Mouse (Mus musculus) kidney, postnatal 0 days (tissue): ENCODE results near the gene Macrod1. TPM values are rescaled to one million over a fixed set of nuclear protein-coding genes. Genes with fewer than 3 reads are reported as not detected.

ENCODE experiments used
- ATAC-seq: fragments of 200-750 bp; cut with Nextera tagmentation; replicated peaks from 2 replicates; pipeline ENCODE4 v1.8.0; 2017; ENCODE audit warnings: low read depth, moderate number of reproducible peaks, moderate TSS enrichment, moderate library complexity; ENCODE audit not compliant: low FRiP score
- DNase-seq: peaks from one replicate; pipeline ENCODE4 v3.0.0-alpha.2; 2016; ENCODE audit warnings: low spot score
- H3K27ac ChIP-seq: fragments of 300-500 bp; sonication (generic); 2 replicates; pipeline ENCODE4 v1.5.1; 2014; ENCODE audit warnings: mild to moderate bottlenecking
- H3K27me3 ChIP-seq: fragments of 300-500 bp; sonication (generic); 2 replicates; pipeline ENCODE4 v1.6.1; 2014; ENCODE audit warnings: low read length, mixed read lengths; ENCODE audit not compliant: insufficient read depth
- H3K36me3 ChIP-seq: fragments of 300-500 bp; sonication (generic); 2 replicates; pipeline ENCODE4 v1.6.1; 2014; ENCODE audit warnings: low read length, mixed read lengths; ENCODE audit not compliant: insufficient read depth
- H3K4me1 ChIP-seq: fragments of 300-500 bp; sonication (generic); replicated peaks from 2 replicates; pipeline ENCODE4 v1.6.1; 2014; ENCODE audit warnings: antibody characterized with exemption, low read length, mixed read lengths; ENCODE audit not compliant: insufficient read depth
- H3K4me2 ChIP-seq: fragments of 300-500 bp; sonication (generic); 2 replicates; pipeline ENCODE4 v1.6.1; 2014; ENCODE audit warnings: mild to moderate bottlenecking, low read length, moderate library complexity, mixed read lengths
- H3K4me3 ChIP-seq: fragments of 300-500 bp; sonication (generic); replicated peaks from 2 replicates; pipeline ENCODE4 v1.5.1; 2014; ENCODE audit warnings: low read depth, low read length
- H3K9ac ChIP-seq: fragments of 300-500 bp; sonication (generic); 2 replicates; pipeline ENCODE4 v1.6.1; 2014; ENCODE audit warnings: low read depth, low read length
- H3K9me3 ChIP-seq: fragments of 300-500 bp; sonication (generic); replicated peaks from 2 replicates; pipeline ENCODE4 v1.6.1; 2016; ENCODE audit warnings: low read length, inconsistent platforms, mixed read lengths
- CTCF ChIP-seq: IDR thresholded peaks from 2 replicates; pipeline ENCODE4 v1.5.1; 2016; ENCODE audit warnings: antibody characterized with exemption, low read depth, mild to moderate bottlenecking, moderate library complexity
- WGBS: fragments of 180-500 bp; shearing (Covaris S2); extraction: QIAGEN DNeasy Blood & Tissue Kit; methylation state at CpG from one replicate; pipeline ENCODE4 v1.1.7; 2014; 5-methylcytosine and 5-hydroxymethylcytosine counted together
- polyA plus RNA-seq: library from polyadenylated mRNA; unstranded; fragments of >200 nt; fragmentation: Nextera tagmentation; extraction: Ambion mirVana; gene quantifications from 2 replicates; pipeline ENCODE4 v1.2.1, GENCODE M21; 2015

Macrod1 gene
- polyA plus RNA-seq, 1 experiment from 2014 or later, result 35.5 TPM

DNA sequence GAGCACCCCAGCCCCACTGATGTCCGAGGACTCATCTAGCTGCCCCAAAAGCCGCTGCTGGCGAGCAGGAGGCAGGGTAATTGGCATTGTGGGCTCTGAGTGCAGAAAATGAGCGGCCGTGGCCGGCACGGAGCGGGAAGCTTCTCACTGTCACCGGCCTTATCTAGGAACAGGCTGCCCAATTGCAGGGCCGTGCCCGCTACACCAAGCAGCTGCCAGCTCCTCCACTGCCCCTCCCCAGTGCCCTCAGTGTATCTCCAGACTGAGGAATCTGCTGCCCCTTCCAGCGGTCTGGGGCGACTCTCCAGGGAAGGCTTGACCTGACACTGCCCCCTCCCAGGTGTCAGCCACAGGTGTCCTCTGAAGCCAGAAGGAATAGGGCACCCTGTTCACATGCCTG lies 89.8 kb downstream of the Macrod1 start:
- 78% methylated on average over 13 of the region's 13 CpGs for WGBS
- TF ChIP-seq CTCF, result no peak

DNA sequence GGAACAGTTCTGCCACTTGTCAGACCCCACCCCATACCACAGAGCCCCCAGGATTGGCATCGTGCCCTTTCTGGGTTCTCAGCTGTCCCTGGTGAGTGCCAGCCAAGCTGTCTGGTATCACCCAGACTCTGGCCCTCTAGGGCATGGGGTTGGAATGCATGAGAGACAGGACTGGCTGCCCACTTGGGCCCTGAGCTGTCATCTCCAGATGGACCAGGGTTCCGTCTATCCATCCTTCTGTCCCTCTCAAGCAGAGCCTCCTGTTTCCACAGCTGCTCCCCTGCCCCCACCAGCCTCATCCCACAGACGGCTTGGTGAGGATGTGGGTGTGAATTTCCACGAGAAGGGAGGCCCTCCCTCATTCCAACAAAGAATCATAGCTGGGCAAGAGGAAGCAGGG lies 91.5 kb downstream of the Macrod1 start:
- Histone ChIP-seq H3K27me3 (peaks cover 17% of the 10 kb centered on the region), H3K4me3 (no peak overlapping the region), H3K4me1 (peaks cover 24% of the 10 kb centered on the region), H3K36me3 (no peaks in the 10 kb centered on the region), H3K27ac (no peak overlapping the region), H3K4me2 (no peak overlapping the region), H3K9ac (no peak overlapping the region), H3K9me3 (no peaks in the 10 kb centered on the region)
- no peak for DNase-seq
- TF ChIP-seq CTCF, result no peak
- 48% methylated on average over 4 of the region's 4 CpGs for WGBS
- ATAC-seq, result no peak

More for the DNA sequence above, 89.8 kb downstream of the Macrod1 start:
- Histone ChIP-seq H3K27ac (no peak overlapping the region), H3K4me3 (no peak overlapping the region), H3K4me2 (no peak overlapping the region), H3K27me3 (peaks cover 17% of the 10 kb centered on the region), H3K4me1 (peaks cover 32% of the 10 kb centered on the region), H3K36me3 (no peaks in the 10 kb centered on the region), H3K9ac (no peak overlapping the region), H3K9me3 (no peaks in the 10 kb centered on the region)
- ATAC-seq (no peak), DNase-seq (no peak)

DNA sequence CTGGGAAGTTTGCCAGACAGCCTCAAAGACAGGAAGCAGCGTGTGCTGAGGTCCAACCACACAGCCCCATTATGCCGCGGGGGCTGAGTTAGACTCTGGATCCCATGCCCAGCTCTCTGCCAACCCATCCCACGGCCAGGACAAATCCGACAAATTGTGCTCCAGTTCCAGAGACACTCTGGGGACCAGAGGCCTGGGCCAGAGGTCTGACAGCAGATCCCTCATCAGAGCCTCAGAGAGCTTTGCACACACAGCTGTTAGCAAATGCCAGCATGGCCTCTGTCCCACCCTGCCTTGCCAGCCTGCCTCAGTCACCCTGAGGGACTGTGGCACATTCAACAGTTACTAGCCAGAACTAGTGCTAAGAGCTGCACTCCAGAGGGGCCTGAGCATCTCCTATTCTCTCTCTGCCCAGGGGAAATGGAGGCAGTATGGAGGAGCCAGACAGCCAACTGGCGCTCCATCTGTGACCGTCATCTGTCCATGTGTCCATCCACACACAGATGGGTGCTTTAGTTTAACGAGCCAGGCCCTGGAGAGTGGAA lies 92.0 kb downstream of the Macrod1 start:
- ATAC-seq, result no peak
- Histone ChIP-seq H3K36me3 (no peaks in the 10 kb centered on the region), H3K9me3 (no peaks in the 10 kb centered on the region), H3K4me2 (no peak overlapping the region), H3K27ac (no peak overlapping the region), H3K4me1 (peaks cover 21% of the 10 kb centered on the region), H3K9ac (no peak overlapping the region), H3K4me3 (no peak overlapping the region), H3K27me3 (peaks cover 17% of the 10 kb centered on the region)
- 65% methylated on average over 8 of the region's 8 CpGs for WGBS
- TF ChIP-seq CTCF, result no peak
- no peak for DNase-seq

DNA sequence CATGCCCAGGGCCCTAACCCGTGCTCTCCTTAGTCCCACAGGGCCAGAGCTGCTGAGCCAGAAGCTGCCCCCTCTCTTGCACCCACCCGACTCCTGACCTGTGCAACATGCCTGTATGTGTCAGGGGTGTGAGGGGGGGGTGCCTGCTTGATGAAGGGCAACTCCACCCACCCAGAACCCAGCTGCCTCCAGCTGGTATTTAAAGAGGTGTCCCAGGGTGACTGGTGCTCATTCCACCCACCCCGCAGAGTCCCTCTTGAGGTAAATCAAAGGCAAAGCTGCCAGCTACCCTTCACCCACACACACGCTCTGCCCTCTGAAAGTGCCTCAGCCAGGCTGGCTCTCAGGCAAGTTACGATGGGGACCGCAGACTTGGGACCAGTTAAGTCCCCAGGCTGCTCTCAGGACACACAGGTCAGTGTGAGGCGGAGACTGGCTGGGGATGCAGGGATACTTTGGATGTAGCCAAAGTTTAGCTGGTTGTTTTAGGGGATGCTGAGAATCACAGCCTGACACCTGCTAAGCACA lies 92.6 kb downstream of the Macrod1 start:
- H3K4me3 ChIP-seq, result no peak overlapping the region
- H3K4me2 ChIP-seq, result no peak overlapping the region
- H3K4me1 ChIP-seq, result peaks cover 16% of the 10 kb centered on the region
- no peak overlapping the region for H3K9ac ChIP-seq
- H3K27ac ChIP-seq, result no peak overlapping the region
- peaks cover 17% of the 10 kb centered on the region for H3K27me3 ChIP-seq
- no peak for DNase-seq
- TF ChIP-seq CTCF, result no peak
- no peak for ATAC-seq
- H3K36me3 ChIP-seq, result no peaks in the 10 kb centered on the region
- H3K9me3 ChIP-seq, result no peaks in the 10 kb centered on the region
- 65% methylated on average over 7 of the region's 7 CpGs for WGBS

DNA sequence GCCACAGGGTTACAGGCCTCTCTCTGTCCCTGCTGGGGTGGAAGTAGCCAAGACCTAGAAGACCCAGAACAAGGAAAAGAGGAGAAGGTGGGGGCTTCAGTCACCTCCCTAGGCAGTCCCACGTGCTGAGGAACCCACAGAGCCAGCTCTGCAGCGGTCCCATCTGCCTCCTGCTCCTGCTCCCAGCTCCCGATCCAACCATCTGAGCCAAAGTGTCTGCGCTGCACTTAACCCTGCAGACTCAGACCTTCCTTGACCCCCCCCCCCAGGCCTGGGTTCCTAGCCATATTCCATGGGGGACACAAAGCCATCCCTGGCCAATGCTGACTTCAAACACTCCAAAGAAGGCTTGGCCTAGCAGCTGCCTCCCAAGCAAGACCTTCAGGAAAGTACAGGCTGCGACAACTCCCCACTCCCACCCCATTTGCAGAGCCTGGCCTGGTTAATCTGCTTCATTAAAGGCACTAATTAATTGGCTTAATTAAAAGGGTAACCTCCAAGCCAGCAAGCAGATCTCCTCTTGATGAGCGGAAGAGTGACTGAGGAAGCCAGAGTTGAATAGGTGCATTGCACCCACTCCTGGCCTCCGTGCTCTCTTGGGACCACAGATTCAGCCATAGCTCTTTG lies 94.8 kb downstream of the Macrod1 start:
- H3K9ac ChIP-seq, result no peak overlapping the region
- DNase-seq, result no peak
- H3K4me2 ChIP-seq, result no peak overlapping the region
- WGBS, result 87% methylated on average over 7 of the region's 7 CpGs
- no peaks in the 10 kb centered on the region for H3K36me3 ChIP-seq
- H3K4me3 ChIP-seq, result no peak overlapping the region
- no peaks in the 10 kb centered on the region for H3K9me3 ChIP-seq
- no peak overlapping the region for H3K27ac ChIP-seq
- H3K4me1 ChIP-seq, result peaks cover 14% of the 10 kb centered on the region
- ATAC-seq, result no peak
- peaks cover 5% of the 10 kb centered on the region; the same call in 1 of the 2 replicates for H3K27me3 ChIP-seq
- TF ChIP-seq CTCF, result no peak

DNA sequence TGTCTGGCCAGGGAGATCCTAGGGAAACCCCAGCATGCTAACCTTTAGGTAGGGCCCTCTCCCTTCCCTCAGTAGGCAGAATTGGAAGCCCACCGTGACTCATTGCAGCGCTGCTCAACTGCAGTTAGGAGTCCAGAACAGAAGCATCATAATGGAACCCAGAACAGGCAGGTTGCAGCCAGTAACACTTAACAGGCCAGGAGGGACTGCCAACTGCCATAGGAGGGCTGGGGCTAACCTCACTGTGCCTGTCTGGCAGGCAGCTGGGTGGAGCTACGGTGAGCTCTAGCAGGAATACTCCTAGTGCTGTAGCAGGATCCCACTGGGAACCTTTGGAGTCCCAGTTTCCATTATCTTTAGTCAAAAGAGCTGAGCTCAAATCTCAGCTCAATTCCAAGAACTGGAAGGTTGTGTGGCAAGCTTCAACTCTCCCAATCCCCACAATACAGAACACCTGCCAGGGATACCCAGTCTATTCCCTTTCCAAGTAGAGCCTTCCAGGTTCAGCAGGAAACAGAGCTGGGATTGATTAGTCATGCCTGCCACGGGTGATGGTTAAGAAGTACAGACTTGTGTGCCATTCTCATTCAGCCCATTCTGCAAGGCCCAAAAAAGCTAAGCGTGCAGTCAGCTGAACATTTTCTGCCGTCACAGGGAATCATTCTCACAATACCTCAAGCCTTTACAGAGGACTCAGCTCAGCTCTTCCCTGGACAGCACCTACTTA lies 95.5 kb downstream of the Macrod1 start:
- Histone ChIP-seq H3K9me3 (no peaks in the 10 kb centered on the region), H3K4me2 (no peak overlapping the region), H3K36me3 (no peaks in the 10 kb centered on the region), H3K4me3 (no peak overlapping the region), H3K27ac (no peak overlapping the region), H3K9ac (no peak overlapping the region), H3K27me3 (peaks cover under 1% of the 10 kb centered on the region; the same call in 1 of the 2 replicates), H3K4me1 (peaks cover 16% of the 10 kb centered on the region)
- ATAC-seq, result no peak
- WGBS, result 87% methylated on average over 6 of the region's 6 CpGs
- no peak for TF ChIP-seq CTCF
- DNase-seq, result no peak
